Mouse (Mus musculus): ENCODE measurements around the gene Mfsd4a.

DNA sequence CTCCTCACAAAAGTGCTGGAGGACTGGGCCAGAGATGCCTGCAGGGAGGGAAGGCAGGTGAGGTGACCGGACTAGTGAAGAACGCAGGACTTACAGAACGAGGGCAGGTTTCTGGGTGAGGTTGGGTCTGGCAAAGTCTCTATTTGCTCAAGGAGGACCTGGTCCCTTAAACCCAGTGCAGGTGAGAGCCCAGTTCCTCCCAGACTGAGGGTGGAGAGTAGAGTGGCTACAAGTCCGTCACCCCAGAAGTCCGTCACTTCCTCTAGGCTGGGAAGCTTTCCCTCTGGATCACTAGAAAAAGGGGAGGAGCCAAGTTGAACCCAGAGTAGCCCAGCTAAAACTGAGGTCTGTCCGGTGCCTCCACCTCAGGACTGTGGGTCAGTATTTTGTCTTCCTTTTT lies 93.9 kb downstream of the Mfsd4a start:
- TF ChIP-seq EP300 (optimal IDR thresholded peaks at IDR 0.05) (no peak), CTCF (IDR thresholded peaks at IDR 0.05; ENCODE audit: low read depth) (no peak)
